ENCODE assay signal across 10 mouse cellular contexts in the genomic region with DNA sequence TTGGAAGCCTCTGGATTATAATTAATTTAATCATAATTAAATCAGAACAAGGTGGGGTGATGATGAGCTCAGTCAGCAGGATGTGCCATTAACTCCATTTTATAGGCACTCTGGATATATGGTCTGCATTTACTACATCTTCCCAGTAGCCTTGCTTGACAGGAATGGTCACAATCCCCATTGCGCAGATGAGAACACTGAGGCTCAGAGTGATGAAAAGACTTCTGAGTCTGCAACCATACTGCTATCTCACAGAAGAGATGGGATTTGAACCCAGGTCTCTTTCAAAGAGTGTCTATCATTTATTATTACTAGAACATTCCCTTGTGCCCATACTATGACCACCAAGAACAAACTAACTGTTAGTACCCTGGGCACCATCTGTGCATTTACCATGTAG. TPM values are rescaled to one million over a fixed set of nuclear protein-coding genes. Genes with fewer than 3 reads are reported as not detected.
DNase-seq lines count a peak whose midpoint lies in the region; ATAC-seq lines count a peak whose summit lies in the region.
"Had no signal": no experiment of that assay in that cellular context is flagged by ENCODE, and none has a peak within 500 bp of the region (broad histone marks: within the 10 kb centered on the region; RNA-seq: fewer than 3 reads in every experiment).

No protein-coding gene starts in this region.

- H3K36me3 ChIP-seq in kidney, embryonic 14.5 days (ENCODE audit: control insufficient read depth, insufficient read depth, low read length): no peaks in the 10 kb centered on the region
- H3K36me3 ChIP-seq in embryonic facial prominence, embryonic 13.5 days: no peaks in the 10 kb centered on the region
- H3K36me3 ChIP-seq in intestine, embryonic 15.5 days: no peaks in the 10 kb centered on the region
- no peaks in the 10 kb centered on the region for H3K36me3 ChIP-seq in midbrain, embryonic 14.5 days (ENCODE audit: control insufficient read depth, insufficient read depth, low read length)

- intact Hi-C loops in left cerebral cortex, postnatal 36 days (cut with DNase I): no loop called here

- H3K9me3 ChIP-seq in kidney, embryonic 14.5 days (ENCODE audit: control insufficient read depth, low read length): no peaks in the 10 kb centered on the region
- no peaks in the 10 kb centered on the region for H3K9me3 ChIP-seq in embryonic facial prominence, embryonic 13.5 days
- no peaks in the 10 kb centered on the region for H3K9me3 ChIP-seq in intestine, embryonic 15.5 days
- no peaks in the 10 kb centered on the region for H3K9me3 ChIP-seq in midbrain, embryonic 14.5 days (ENCODE audit: control insufficient read depth, low read length)

- peaks cover 9% of the 10 kb centered on the region; the same call in 1 of the 2 replicates for H3K4me1 ChIP-seq in kidney, embryonic 14.5 days (ENCODE audit: control insufficient read depth, insufficient read depth, low read length)
- H3K4me1 ChIP-seq in embryonic facial prominence, embryonic 13.5 days: peaks cover 38% of the 10 kb centered on the region
- H3K4me1 ChIP-seq in intestine, embryonic 15.5 days (replicated peaks): peaks cover 31% of the 10 kb centered on the region
- H3K4me1 ChIP-seq in midbrain, embryonic 14.5 days (ENCODE audit: control insufficient read depth, insufficient read depth, low read length): peaks cover 22% of the 10 kb centered on the region

- DNase-seq in kidney, postnatal 10 days: no peak
- DNase-seq in midbrain, embryonic 14.5 days: no peak
- DNase-seq in thymus, postnatal 4 days: no peak
- no peak for DNase-seq in left cerebral cortex, postnatal 36 days (ENCODE audit: low spot score in 2 of 2)
- no peak for DNase-seq in adrenal gland, postnatal 25 days
- DNase-seq: kidney, postnatal 25 days had no signal

- no peak overlapping the region for H3K27ac ChIP-seq in kidney, embryonic 14.5 days (ENCODE audit: low read depth, low read length)
- peak overlapping the region; percentile 62; the same call in 1 of the 2 replicates for H3K27ac ChIP-seq in embryonic facial prominence, embryonic 13.5 days
- no peak overlapping the region for H3K27ac ChIP-seq in intestine, embryonic 15.5 days
- peak overlapping the region; percentile 21; the same call in 1 of the 2 replicates for H3K27ac ChIP-seq in midbrain, embryonic 14.5 days (replicated peaks; ENCODE audit: low read depth, low read length)

- no peaks in the 10 kb centered on the region for H3K27me3 ChIP-seq in kidney, embryonic 14.5 days (ENCODE audit: control insufficient read depth, insufficient read depth, low read length)
- peaks cover 9% of the 10 kb centered on the region for H3K27me3 ChIP-seq in embryonic facial prominence, embryonic 13.5 days
- H3K27me3 ChIP-seq in intestine, embryonic 15.5 days (replicated peaks): no peaks in the 10 kb centered on the region
- 0 out of 2 replicates have a peak, but pooled peaks cover 3% of the 10 kb centered on the region for H3K27me3 ChIP-seq in midbrain, embryonic 14.5 days (ENCODE audit: control insufficient read depth, insufficient read depth, low read length)

- no peak overlapping the region for H3K4me3 ChIP-seq in kidney, embryonic 14.5 days (ENCODE audit: low read length)
- peak overlapping the region; percentile 23; the same call in 1 of the 2 replicates for H3K4me3 ChIP-seq in embryonic facial prominence, embryonic 13.5 days
- peak overlapping the region; percentile 19 for H3K4me3 ChIP-seq in intestine, embryonic 15.5 days (replicated peaks)
- no peak overlapping the region for H3K4me3 ChIP-seq in midbrain, embryonic 14.5 days (replicated peaks; ENCODE audit: low read depth, low read length)

- peak overlapping the region; percentile 24; the same call in 1 of the 2 replicates for H3K4me2 ChIP-seq in kidney, embryonic 14.5 days (replicated peaks; ENCODE audit: low read depth, low read length)
- H3K4me2 ChIP-seq in embryonic facial prominence, embryonic 13.5 days: peak overlapping the region; percentile 45
- H3K4me2 ChIP-seq in intestine, embryonic 15.5 days (replicated peaks): peak overlapping the region; percentile 46
- no peak overlapping the region for H3K4me2 ChIP-seq in midbrain, embryonic 14.5 days (ENCODE audit: low read length)

- WGBS in kidney, embryonic 14.5 days: 97% methylated on average over 1 of the region's 1 CpGs
- 98% methylated on average over 1 of the region's 1 CpGs for WGBS in embryonic facial prominence, embryonic 13.5 days
- WGBS in intestine, embryonic 15.5 days: 96% methylated on average over 1 of the region's 1 CpGs
- 100% methylated on average over 1 of the region's 1 CpGs for WGBS in midbrain, embryonic 14.5 days

- ATAC-seq in kidney, embryonic 14.5 days (ENCODE audit: low FRiP score, low TSS enrichment): no peak
- no peak for ATAC-seq in embryonic facial prominence, embryonic 13.5 days (ENCODE audit: insufficient number of reproducible peaks, insufficient read depth, low FRiP score, low TSS enrichment, low read depth)
- ATAC-seq in intestine, embryonic 15.5 days: no peak
- no peak for ATAC-seq in midbrain, embryonic 14.5 days (ENCODE audit: low FRiP score, low TSS enrichment)

- peak overlapping the region; percentile 18; the same call in 1 of the 2 replicates for H3K9ac ChIP-seq in kidney, embryonic 14.5 days (ENCODE audit: low read depth, low read length)
- no peak overlapping the region for H3K9ac ChIP-seq in embryonic facial prominence, embryonic 13.5 days
- peak overlapping the region; percentile 32; the same call in 1 of the 2 replicates for H3K9ac ChIP-seq in intestine, embryonic 15.5 days
- H3K9ac ChIP-seq in midbrain, embryonic 14.5 days (replicated peaks; ENCODE audit: low read length): no peak overlapping the region

RNA-seq across cellular contexts. Expression of a gene that starts 2.5 kb away (rescaled TPM):
- 2.4 and 3.0 TPM in 2 replicates for polyA plus RNA-seq in kidney, embryonic 14.5 days (2014; fragmentation: Nextera tagmentation; extraction: Ambion mirVana)
- 8.4 and 11.0 TPM in 2 replicates for polyA plus RNA-seq in embryonic facial prominence, embryonic 13.5 days (2015; fragmentation: Nextera tagmentation; extraction: Ambion mirVana)
- 11.4 and 12.1 TPM in 2 replicates for polyA plus RNA-seq in intestine, embryonic 15.5 days (2015; fragmentation: Nextera tagmentation; extraction: Ambion mirVana)
- 1.9 and 3.7 TPM in 2 replicates for polyA plus RNA-seq in midbrain, embryonic 14.5 days (2014; fragmentation: Nextera tagmentation; extraction: Ambion mirVana)
- total RNA-seq in left cerebral cortex, postnatal 36 days (2021): 10 to 100 TPM in 1 of 2 experiments, 1 to 10 TPM in 1; 8.7 to 12.7 TPM
- 52.2 and 64.0 TPM in 2 replicates for total RNA-seq in adrenal gland, postnatal 25 days (2021)
- total RNA-seq: MEL had no signal

Comparison
In these comparisons a context has a peak if more than half of its experiments do, and no peak if none do; other contexts are left out.
1. H3K27ac ChIP-seq: peak in embryonic facial prominence, embryonic 13.5 days (single experiment) and midbrain, embryonic 14.5 days (single experiment); none in kidney, embryonic 14.5 days (single experiment) and intestine, embryonic 15.5 days (single experiment).
2. H3K4me3 ChIP-seq: peak in embryonic facial prominence, embryonic 13.5 days (single experiment) and intestine, embryonic 15.5 days (single experiment); none in kidney, embryonic 14.5 days (single experiment) and midbrain, embryonic 14.5 days (single experiment).
3. H3K9ac ChIP-seq: peak in kidney, embryonic 14.5 days (single experiment) and intestine, embryonic 15.5 days (single experiment); none in embryonic facial prominence, embryonic 13.5 days (single experiment) and midbrain, embryonic 14.5 days (single experiment).